Mouse (Mus musculus): ENCODE data around the gene P2ry13.

The P2ry13 gene

GRCm38 (mm10) chr3:59194938-59195337, 15.7 kb downstream of the P2ry13 start, which contains the start of gene Gpr87:
Gene Gpr87, minus strand, starts transcription at chr3:59195104.
- DNase-seq: no peak

GRCm38 (mm10) chr3:59194099-59194498, 16.6 kb downstream of the P2ry13 start:
- no peak for DNase-seq

GRCm38 (mm10) chr3:59191674-59192073, 19.0 kb downstream of the P2ry13 start:
- DNase-seq: no peak

GRCm38 (mm10) chr3:59187336-59187735, 23.3 kb downstream of the P2ry13 start:
- no peak for DNase-seq

GRCm38 (mm10) chr3:59185662-59186061, 25.0 kb downstream of the P2ry13 start:
- no peak for DNase-seq

- DNase-seq: no peak
Observed at GRCm38 (mm10) chr3:59182129-59182528, 28.6 kb downstream of the P2ry13 start.

GRCm38 (mm10) chr3:59181134-59181533, 29.5 kb downstream of the P2ry13 start:
- DNase-seq: no peak

GRCm38 (mm10) chr3:59176871-59177270, 33.8 kb downstream of the P2ry13 start:
- DNase-seq: peak; percentile 61

GRCm38 (mm10) chr3:59175234-59175633, 35.4 kb downstream of the P2ry13 start:
- DNase-seq: peak; percentile 72

GRCm38 (mm10) chr3:59174426-59175154, 36.1 kb downstream of the P2ry13 start:
- DNase-seq: no peak

- DNase-seq: no peak
Observed at GRCm38 (mm10) chr3:59169921-59170627, 40.6 kb downstream of the P2ry13 start.

- DNase-seq: no peak
Observed at GRCm38 (mm10) chr3:59169215-59169614, 41.5 kb downstream of the P2ry13 start.

- DNase-seq: no peak
Observed at GRCm38 (mm10) chr3:59168476-59168875, 42.2 kb downstream of the P2ry13 start.

- DNase-seq: no peak
Observed at GRCm38 (mm10) chr3:59167417-59168054, 43.1 kb downstream of the P2ry13 start.

- DNase-seq: no peak
Observed at GRCm38 (mm10) chr3:59160465-59160864, 50.2 kb downstream of the P2ry13 start.
